Mouse (Mus musculus) heart, postnatal 0 days (tissue): ENCODE results near the gene Kdm2b.

Experiments used
- CTCF ChIP-seq: IDR thresholded peaks from 2 replicates; pipeline ENCODE4 v1.5.1; 2016; ENCODE audit warnings: antibody characterized with exemption, control low read depth, low read depth
- EP300 ChIP-seq: IDR thresholded peaks from 2 replicates; pipeline ENCODE4 v1.6.1; 2016; ENCODE audit warnings: antibody characterized with exemption, low read depth

DNA sequence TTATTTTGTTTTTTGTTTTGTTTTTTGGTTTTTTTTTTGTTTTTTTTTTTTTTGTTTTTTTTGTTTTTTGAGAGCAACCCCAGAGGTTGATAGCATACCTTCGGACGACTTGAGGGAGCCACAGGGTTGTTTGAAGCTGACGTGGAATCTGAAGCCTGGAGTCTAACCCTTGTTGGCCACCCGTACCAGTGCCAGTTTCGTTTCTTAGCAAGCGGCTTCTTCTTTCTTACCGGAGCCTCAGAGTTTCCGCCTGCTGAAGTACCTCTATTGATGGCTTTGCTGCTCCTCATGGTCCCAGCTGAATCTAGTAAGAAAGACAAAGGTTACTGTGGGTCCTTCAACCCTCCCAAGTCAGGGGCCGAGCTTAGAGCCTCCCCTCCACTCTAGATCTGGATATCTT lies 22.1 kb upstream of the Kdm2b start:
- no peak for TF ChIP-seq EP300
- TF ChIP-seq CTCF: no peak
